Mouse (Mus musculus): ENCODE results near the gene Masp1.

GRCm38 (mm10) chr16:23518567-23519369 is 1.8 kb downstream of the Masp1 start:
- TF ChIP-seq ZC3H11A (IDR thresholded peaks at IDR 0.05; ENCODE audit: borderline replicate concordance, low read depth, low read length) (no peak), HCFC1 (IDR thresholded peaks at IDR 0.05; ENCODE audit: borderline replicate concordance, insufficient read depth, low read length) (no peak)
